Mouse (Mus musculus) heart, postnatal 4 days (tissue): ENCODE data around the gene Exosc10. TPM values are rescaled to one million over a fixed set of nuclear protein-coding genes. Genes with fewer than 3 reads are reported as not detected.

Experiments used
- DNase-seq: peaks from one replicate; pipeline ENCODE4 v3.0.0; 2021
- total RNA-seq, 2 experiments: library from RNA; stranded (reverse); gene quantifications; 2 replicates each; pipeline ENCODE4 v1.2.3; 2021

The Exosc10 gene
- total RNA-seq, 2 experiments from 2014 or later: 62.4 to 66.2 TPM

GRCm38 (mm10) chr4:148609805-148610204 lies 51.6 kb downstream of the Exosc10 start:
- no peak for DNase-seq

GRCm38 (mm10) chr4:148610631-148611364 lies 52.6 kb downstream of the Exosc10 start:
- no peak for DNase-seq

- DNase-seq: no peak
These were observed 54.3 kb downstream of the Exosc10 start for GRCm38 (mm10) chr4:148612557-148612956.

- DNase-seq: no peak
These were observed 55.5 kb downstream of the Exosc10 start for GRCm38 (mm10) chr4:148613738-148614137.

- DNase-seq: no peak
These were observed 61.6 kb downstream of the Exosc10 start for GRCm38 (mm10) chr4:148619805-148620204.

- no peak for DNase-seq
These were observed 62.5 kb downstream of the Exosc10 start for GRCm38 (mm10) chr4:148620718-148621117.

GRCm38 (mm10) chr4:148622485-148622884 lies 64.3 kb downstream of the Exosc10 start:
- DNase-seq: no peak

GRCm38 (mm10) chr4:148623609-148624008 lies 65.4 kb downstream of the Exosc10 start:
- DNase-seq: no peak

GRCm38 (mm10) chr4:148625010-148625409 lies 66.8 kb downstream of the Exosc10 start:
- no peak for DNase-seq

GRCm38 (mm10) chr4:148625756-148626622 lies 67.8 kb downstream of the Exosc10 start:
- peak; percentile 46 for DNase-seq

GRCm38 (mm10) chr4:148626623-148627185 lies 68.5 kb downstream of the Exosc10 start, which contains the start of gene Tardbp:
TSS of gene Tardbp (minus strand) at chr4:148627019.
- DNase-seq: peak; percentile 99

- no peak for DNase-seq
These were observed 69.0 kb downstream of the Exosc10 start for GRCm38 (mm10) chr4:148627246-148627645.

Other genes starting within 250 kb of the Exosc10 start
- gene Ubiad1, start 113.7 kb upstream of the Exosc10 start, total RNA-seq: 10 to 100 TPM; 19.5 to 21.5 TPM
- 10 to 100 TPM; 58.2 to 62.7 TPM for gene Mtor, start 109.8 kb upstream of the Exosc10 start, total RNA-seq
- 1 to 10 TPM; 3.9 to 5.6 TPM for gene Angptl7, start 58.0 kb upstream of the Exosc10 start, total RNA-seq
- 10 to 100 TPM; 33.0 to 34.7 TPM for gene Srm, start 33.1 kb downstream of the Exosc10 start, total RNA-seq
- gene Masp2, start 44.1 kb downstream of the Exosc10 start, total RNA-seq: under 1 TPM in 1 of 2 experiments, not detected in 1; 0.25 TPM
- gene Tardbp, start 68.6 kb downstream of the Exosc10 start, total RNA-seq: 100 to 1,000 TPM; 198 to 204 TPM
- 1 to 10 TPM; 4.1 to 4.9 TPM for gene Gm572, start 84.9 kb downstream of the Exosc10 start, total RNA-seq
- gene Casz1, start 246.0 kb downstream of the Exosc10 start, total RNA-seq: 10 to 100 TPM; 79.5 to 82.9 TPM